Mouse (Mus musculus) hindbrain, embryonic 14.5 days (tissue): ENCODE data around the gene Dusp14. TPM values are rescaled to one million over a fixed set of nuclear protein-coding genes. Genes with fewer than 3 reads are reported as not detected.

Experiments used
- ATAC-seq: fragments of 200-750 bp; cut with Nextera tagmentation; 2 replicates; pipeline ENCODE4 v1.8.0; 2017; ENCODE audit warnings: moderate number of reproducible peaks, mild to moderate bottlenecking, moderate TSS enrichment, moderate library complexity; ENCODE audit not compliant: low FRiP score
- DNase-seq: peaks from one replicate; pipeline ENCODE4 v3.0.0-alpha.2; 2015; ENCODE audit warnings: low spot score
- H3K27ac ChIP-seq: fragments of 300-500 bp; sonication (generic); 2 replicates; pipeline ENCODE4 v1.5.1; 2014; ENCODE audit warnings: mild to moderate bottlenecking, moderate library complexity
- H3K27me3 ChIP-seq: fragments of 300-500 bp; sonication (generic); 2 replicates; pipeline ENCODE4 v1.6.1; 2014; ENCODE audit warnings: mild to moderate bottlenecking, low read length, mixed read lengths; ENCODE audit not compliant: control insufficient read depth, insufficient read depth
- H3K36me3 ChIP-seq: fragments of 300-500 bp; sonication (generic); replicated peaks from 2 replicates; pipeline ENCODE4 v1.6.1; 2014; ENCODE audit not compliant: control insufficient read depth, insufficient read depth
- H3K4me1 ChIP-seq: fragments of 300-500 bp; sonication (generic); replicated peaks from 2 replicates; pipeline ENCODE4 v1.6.1; 2014; ENCODE audit warnings: antibody characterized with exemption, low read length, mixed read lengths; ENCODE audit not compliant: control insufficient read depth, insufficient read depth
- H3K4me2 ChIP-seq: fragments of 300-500 bp; sonication (generic); replicated peaks from 2 replicates; pipeline ENCODE4 v1.6.1; 2014; ENCODE audit warnings: mild to moderate bottlenecking, moderate library complexity
- H3K4me3 ChIP-seq: fragments of 300-500 bp; sonication (generic); replicated peaks from 2 replicates; pipeline ENCODE4 v1.5.1; 2014; ENCODE audit warnings: mild to moderate bottlenecking, low read length
- H3K9ac ChIP-seq: fragments of 300-500 bp; sonication (generic); 2 replicates; pipeline ENCODE4 v1.6.1; 2014
- H3K9me3 ChIP-seq: fragments of 300-500 bp; sonication (generic); 2 replicates; pipeline ENCODE4 v1.6.1; 2016; ENCODE audit warnings: low read length; ENCODE audit not compliant: control insufficient read depth
- WGBS: fragments of 180-500 bp; shearing (Covaris S2); extraction: QIAGEN DNeasy Blood & Tissue Kit; methylation state at CpG from one replicate; pipeline ENCODE4 v1.1.7; 2014; 5-methylcytosine and 5-hydroxymethylcytosine counted together
- polyA plus RNA-seq: library from polyadenylated mRNA; unstranded; fragments of >200 nt; fragmentation: Nextera tagmentation; extraction: Ambion mirVana; gene quantifications from 2 replicates; pipeline ENCODE4 v1.2.1, GENCODE M21; 2014

The Dusp14 gene
- polyA plus RNA-seq, 1 experiment from 2014 or later, result 13.7 TPM

DNA sequence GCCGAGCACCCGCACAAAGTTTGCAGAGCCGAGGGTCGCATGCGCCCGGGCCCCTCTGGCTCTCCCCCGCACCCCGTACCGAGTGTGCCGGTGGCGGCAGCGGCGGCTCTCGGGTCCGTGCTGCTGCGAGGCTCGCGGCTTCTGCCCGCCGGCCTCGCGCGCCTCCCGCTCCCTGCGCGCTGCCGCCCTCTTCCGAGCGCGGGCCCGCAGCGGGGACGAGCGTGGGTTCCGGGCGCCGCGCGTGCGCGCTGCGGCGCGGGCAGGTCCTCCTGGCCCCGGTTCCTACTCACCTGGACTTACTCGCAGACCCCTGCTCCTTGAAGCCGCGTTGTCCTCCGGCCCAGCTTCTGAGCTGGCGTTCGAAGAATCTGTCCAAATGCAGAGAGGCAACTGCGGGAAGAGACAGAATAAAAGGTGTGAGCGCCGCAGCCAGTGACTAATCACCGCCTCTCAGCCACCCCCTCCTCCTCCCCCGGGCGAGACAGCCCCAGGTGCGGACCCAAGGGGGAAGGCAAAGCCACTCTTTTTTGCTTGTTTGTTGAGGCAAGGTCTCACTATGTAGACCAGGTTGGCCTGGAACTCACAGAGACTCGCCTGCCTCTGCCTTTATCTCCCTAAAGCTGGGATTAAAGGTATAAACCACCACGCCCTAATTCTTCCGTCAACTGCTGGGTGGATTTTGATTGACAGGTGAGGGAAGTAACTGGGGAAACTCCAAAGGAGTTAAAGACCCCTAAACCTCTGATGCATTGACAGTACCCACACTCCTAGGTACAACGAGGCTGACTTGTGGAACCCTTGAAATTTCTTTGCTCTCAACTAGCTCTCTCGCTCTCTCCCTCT is 649 bp downstream of the Dusp14 start:
- H3K36me3 ChIP-seq, result no peaks in the 10 kb centered on the region
- H3K27ac ChIP-seq, result no peak overlapping the region
- H3K9me3 ChIP-seq, result no peaks in the 10 kb centered on the region
- H3K4me3 ChIP-seq, result peak overlapping the region; percentile 63
- peak overlapping the region; percentile 85 for H3K4me2 ChIP-seq
- ATAC-seq, result peak; percentile 69
- H3K9ac ChIP-seq, result peak overlapping the region; percentile 62
- WGBS, result 4% methylated on average over 45 of the region's 63 CpGs
- peaks cover 10% of the 10 kb centered on the region; the same call in 1 of the 2 replicates for H3K4me1 ChIP-seq
- peaks cover 32% of the 10 kb centered on the region for H3K27me3 ChIP-seq
- DNase-seq, result peak; percentile 76

DNA sequence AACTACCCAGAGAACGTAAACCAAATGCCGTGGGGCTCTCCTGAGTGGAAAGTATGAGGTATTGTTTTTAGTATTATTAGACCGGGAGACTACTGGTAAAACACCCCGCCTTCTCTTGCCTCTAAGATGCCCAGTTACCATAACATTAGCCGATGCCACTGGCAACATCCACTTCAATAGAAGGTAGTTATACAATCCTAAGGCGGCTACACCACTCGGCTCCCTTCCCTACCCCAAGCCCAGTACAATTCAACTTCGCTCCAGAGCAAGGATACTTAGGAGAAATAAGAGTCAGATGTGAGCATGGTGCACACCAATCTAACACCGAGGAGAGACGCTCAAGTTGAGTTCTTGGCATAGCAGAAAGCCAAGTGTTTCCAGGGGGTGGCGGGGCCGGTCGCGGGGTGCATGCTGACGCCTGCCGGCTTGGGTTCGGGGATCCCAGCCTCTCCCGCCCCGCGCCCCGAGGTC is 1.3 kb downstream of the Dusp14 start:
- 2% methylated on average over 21 of the region's 21 CpGs for WGBS
- Histone ChIP-seq H3K4me1 (peaks cover 10% of the 10 kb centered on the region; the same call in 1 of the 2 replicates), H3K36me3 (no peaks in the 10 kb centered on the region), H3K4me2 (peak overlapping the region; percentile 85), H3K27me3 (peaks cover 32% of the 10 kb centered on the region), H3K9me3 (no peaks in the 10 kb centered on the region), H3K9ac (peak overlapping the region; percentile 62), H3K4me3 (peak overlapping the region; percentile 63), H3K27ac (no peak overlapping the region)
- DNase-seq, result peak; percentile 47
- ATAC-seq, result peak; percentile 27; the same call in 1 of the 2 replicates

DNA sequence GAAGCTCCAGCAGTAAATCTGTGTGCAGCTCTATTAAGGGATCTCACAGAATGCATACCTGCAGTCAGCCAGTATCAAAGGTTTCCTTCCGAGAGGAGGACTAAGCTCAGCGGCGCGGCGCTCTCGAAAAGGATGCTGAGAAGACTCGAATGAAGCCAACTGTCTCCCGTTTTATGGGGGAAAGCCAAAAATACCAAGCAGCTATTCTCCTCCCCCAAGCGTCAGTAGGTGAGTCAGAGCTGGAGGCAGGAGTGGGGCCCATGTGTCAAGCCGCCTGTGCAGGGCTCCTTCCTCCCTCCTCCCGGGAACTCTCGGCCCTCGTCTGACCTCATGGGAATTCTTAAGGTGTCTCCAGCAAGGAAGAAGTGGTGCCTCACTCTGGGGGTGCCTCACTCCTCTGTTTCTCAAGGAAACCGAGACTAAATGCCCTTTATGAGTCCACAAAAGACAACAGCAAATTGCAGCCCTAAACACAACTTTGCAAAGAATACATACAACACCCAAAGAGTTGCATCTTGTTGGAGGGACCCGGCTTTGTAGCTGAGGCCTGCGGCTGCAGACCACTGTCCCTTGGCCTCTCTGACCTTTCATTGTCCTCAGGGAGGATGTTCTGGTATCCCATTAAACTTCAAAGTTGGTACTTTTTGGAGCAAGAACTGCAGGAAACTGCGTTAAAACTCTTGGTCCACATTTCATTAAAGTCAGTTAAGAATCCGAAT is 2.0 kb downstream of the Dusp14 start:
- Histone ChIP-seq H3K27ac (no peak overlapping the region), H3K9me3 (no peaks in the 10 kb centered on the region), H3K36me3 (no peaks in the 10 kb centered on the region), H3K4me2 (peak overlapping the region; percentile 85), H3K27me3 (peaks cover 32% of the 10 kb centered on the region), H3K4me3 (peak overlapping the region; percentile 63), H3K4me1 (peaks cover 10% of the 10 kb centered on the region; the same call in 1 of the 2 replicates), H3K9ac (peak overlapping the region; percentile 62; the same call in 1 of the 2 replicates)
- no peak for DNase-seq
- 10% methylated on average over 18 of the region's 18 CpGs for WGBS
- ATAC-seq, result no peak

DNA sequence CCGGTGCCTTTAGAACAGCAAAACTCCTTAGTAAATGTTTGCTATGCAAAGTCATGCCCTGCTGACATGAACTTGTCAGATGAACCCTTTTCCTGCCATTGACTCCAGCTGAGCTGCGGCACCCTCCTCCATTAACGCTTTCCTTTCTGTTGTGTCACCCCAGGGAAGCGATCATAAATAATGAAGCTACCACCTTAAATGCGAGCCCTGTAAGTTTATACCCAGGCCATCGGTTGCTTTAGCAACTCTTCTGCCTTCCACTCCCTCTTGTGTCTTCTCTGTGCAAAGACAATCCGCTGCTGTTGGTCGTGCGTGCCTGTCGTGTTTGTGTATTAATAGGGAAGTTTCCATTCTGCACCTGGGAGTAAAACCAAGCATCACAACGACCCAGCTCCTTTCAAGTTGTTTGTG is 3.0 kb downstream of the Dusp14 start:
- Histone ChIP-seq H3K36me3 (no peaks in the 10 kb centered on the region), H3K4me3 (no peak overlapping the region), H3K9ac (no peak overlapping the region), H3K9me3 (no peaks in the 10 kb centered on the region), H3K4me2 (peak overlapping the region; percentile 85), H3K4me1 (peaks cover 10% of the 10 kb centered on the region; the same call in 1 of the 2 replicates), H3K27me3 (peaks cover 32% of the 10 kb centered on the region), H3K27ac (no peak overlapping the region)
- no peak for ATAC-seq
- DNase-seq, result peak; percentile 58
- 5% methylated on average over 11 of the region's 11 CpGs for WGBS

DNA sequence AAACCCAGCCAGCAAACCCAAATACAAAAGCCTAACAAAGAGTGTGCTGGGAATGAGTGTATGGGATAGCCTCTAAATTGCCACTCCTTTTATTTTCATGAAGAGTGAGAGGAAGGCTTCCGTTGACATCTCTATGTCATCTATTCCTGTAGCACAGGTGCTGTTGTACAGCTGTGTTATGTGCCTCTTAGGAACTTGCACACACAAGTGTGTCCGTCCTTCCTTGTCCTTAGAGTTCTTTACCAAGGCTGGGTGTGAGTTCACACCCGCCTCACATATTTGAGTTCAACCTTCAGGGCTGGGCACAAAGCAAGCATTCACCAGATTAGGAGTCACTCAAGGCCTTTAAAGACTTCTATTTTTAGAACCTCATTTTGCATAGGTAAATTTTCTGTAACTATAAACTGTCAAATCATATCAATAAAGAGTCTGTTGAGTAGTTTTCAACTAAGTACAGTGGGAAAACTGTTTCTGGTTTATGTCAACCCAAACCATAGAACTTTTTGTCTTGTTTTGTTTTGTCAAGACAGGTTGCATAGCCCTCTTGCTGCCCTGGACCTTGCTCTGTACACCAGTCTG is 5.3 kb downstream of the Dusp14 start:
- no peaks in the 10 kb centered on the region for H3K9me3 ChIP-seq
- no peaks in the 10 kb centered on the region for H3K36me3 ChIP-seq
- H3K9ac ChIP-seq, result no peak overlapping the region
- DNase-seq, result no peak
- no peak for ATAC-seq
- H3K4me2 ChIP-seq, result no peak overlapping the region
- peaks cover 10% of the 10 kb centered on the region; the same call in 1 of the 2 replicates for H3K4me1 ChIP-seq
- H3K4me3 ChIP-seq, result no peak overlapping the region
- 98% methylated on average over 3 of the region's 3 CpGs for WGBS
- peaks cover 19% of the 10 kb centered on the region for H3K27me3 ChIP-seq
- no peak overlapping the region for H3K27ac ChIP-seq

DNA sequence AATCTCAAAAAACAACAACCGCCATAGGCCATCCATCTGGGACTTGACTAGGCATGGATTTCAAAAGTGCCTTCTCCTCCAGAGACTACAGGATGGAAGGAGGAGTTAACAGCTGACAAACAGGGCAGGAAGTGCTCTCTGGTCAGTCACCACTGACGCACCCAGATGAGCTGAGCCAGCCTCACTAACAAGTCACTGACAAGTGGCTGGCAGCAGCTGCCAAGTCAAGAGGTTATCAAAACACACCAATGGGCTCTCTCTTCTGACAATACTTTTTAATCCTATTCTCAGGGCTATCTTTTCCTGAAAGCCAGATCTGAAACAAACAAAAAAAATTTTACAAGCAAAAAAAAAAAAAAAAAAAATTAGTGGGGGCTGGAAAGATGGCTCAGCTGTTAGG is 6.3 kb downstream of the Dusp14 start:
- Histone ChIP-seq H3K36me3 (no peaks in the 10 kb centered on the region), H3K4me2 (no peak overlapping the region), H3K9ac (no peak overlapping the region), H3K27me3 (peaks cover 19% of the 10 kb centered on the region), H3K27ac (no peak overlapping the region), H3K4me1 (peaks cover 10% of the 10 kb centered on the region; the same call in 1 of the 2 replicates), H3K4me3 (no peak overlapping the region), H3K9me3 (no peaks in the 10 kb centered on the region)
- DNase-seq (no peak), ATAC-seq (no peak)
- WGBS, result 57% methylated on average over 2 of the region's 2 CpGs

DNA sequence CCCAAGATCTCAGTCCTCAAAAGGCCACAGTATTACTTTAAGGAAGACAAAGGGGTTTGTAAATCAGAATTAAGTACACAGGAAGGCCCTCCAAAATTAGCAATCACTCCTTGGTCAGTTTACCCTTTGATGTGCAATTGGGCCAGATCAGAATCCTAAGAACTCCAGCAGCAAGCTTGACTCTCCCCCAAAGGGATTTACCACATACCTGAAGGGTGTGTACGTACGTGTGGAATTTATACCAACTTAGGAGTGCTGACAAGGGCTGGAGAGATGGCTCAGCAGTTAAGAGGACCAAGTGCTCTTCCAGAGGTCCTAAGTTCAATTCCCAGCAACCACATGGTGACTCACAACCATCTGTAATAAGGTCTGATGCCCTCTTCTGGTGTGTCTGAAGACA is 7.2 kb downstream of the Dusp14 start:
- no peaks in the 10 kb centered on the region for H3K36me3 ChIP-seq
- no peaks in the 10 kb centered on the region for H3K9me3 ChIP-seq
- no peak overlapping the region for H3K4me3 ChIP-seq
- H3K4me2 ChIP-seq, result no peak overlapping the region
- ATAC-seq, result no peak
- peaks cover 14% of the 10 kb centered on the region for H3K27me3 ChIP-seq
- peaks cover 2% of the 10 kb centered on the region; the same call in 1 of the 2 replicates for H3K4me1 ChIP-seq
- H3K27ac ChIP-seq, result no peak overlapping the region
- no peak for DNase-seq
- WGBS, result 95% methylated on average over 2 of the region's 2 CpGs
- no peak overlapping the region for H3K9ac ChIP-seq

DNA sequence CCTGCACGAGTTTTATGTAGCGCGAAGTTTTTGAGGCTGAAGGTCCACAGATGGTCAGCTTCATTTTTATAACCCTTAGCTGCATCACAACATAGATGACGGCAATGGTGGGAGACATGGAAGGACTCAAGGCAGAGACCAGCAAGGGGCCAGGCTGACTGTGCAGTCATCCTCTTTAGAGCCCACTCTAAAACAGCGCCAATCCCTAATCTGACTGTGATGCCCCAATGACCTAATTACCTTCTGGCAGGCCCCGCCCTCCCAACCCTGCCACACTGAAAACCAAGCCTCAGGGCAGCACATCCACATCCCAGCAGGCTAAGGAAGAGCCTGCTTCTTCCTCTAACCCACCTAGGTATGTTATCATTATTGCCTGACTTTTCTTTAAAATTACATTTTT is 8.4 kb downstream of the Dusp14 start:
- Histone ChIP-seq H3K9me3 (no peaks in the 10 kb centered on the region), H3K9ac (no peak overlapping the region), H3K36me3 (no peaks in the 10 kb centered on the region), H3K4me3 (no peak overlapping the region), H3K4me1 (no peaks in the 10 kb centered on the region), H3K27me3 (0 out of 2 replicates have a peak, but pooled peaks cover 3% of the 10 kb centered on the region), H3K27ac (no peak overlapping the region), H3K4me2 (no peak overlapping the region)
- 88% methylated on average over 6 of the region's 6 CpGs for WGBS
- no peak for ATAC-seq
- no peak for DNase-seq

DNA sequence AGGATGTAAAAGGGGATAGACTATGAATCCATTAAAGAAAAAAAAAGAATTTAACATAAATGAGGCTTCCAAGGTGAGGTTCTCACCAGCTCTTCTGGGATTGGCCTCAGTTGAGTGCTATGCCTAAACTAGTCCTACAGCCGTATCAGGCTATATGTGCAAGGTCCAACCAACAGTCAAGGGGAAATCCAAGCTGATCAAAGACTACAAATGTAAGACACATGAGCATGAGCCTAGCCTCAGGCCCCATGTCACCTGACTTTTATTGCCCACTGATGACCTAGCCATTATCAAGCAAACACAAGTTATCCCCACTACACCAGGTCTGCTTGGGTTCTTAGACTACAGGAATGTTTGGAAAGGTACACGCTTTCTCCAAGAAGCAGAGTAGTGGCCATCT is 9.3 kb downstream of the Dusp14 start:
- no peak for DNase-seq
- H3K9ac ChIP-seq, result no peak overlapping the region
- no peaks in the 10 kb centered on the region for H3K27me3 ChIP-seq
- no peak overlapping the region for H3K27ac ChIP-seq
- H3K4me1 ChIP-seq, result no peaks in the 10 kb centered on the region
- no peak overlapping the region for H3K4me3 ChIP-seq
- WGBS, result 97% methylated on average over 2 of the region's 2 CpGs
- no peak for ATAC-seq
- no peak overlapping the region for H3K4me2 ChIP-seq
- H3K36me3 ChIP-seq, result no peaks in the 10 kb centered on the region
- H3K9me3 ChIP-seq, result no peaks in the 10 kb centered on the region
